Mouse (Mus musculus): ENCODE data around the gene Hivep3. TPM values are rescaled to one million over a fixed set of nuclear protein-coding genes. Genes with fewer than 3 reads are reported as not detected.

Hivep3 gene
- polyA plus RNA-seq, 1 experiment from 2014 or later = 9.7 TPM

DNA sequence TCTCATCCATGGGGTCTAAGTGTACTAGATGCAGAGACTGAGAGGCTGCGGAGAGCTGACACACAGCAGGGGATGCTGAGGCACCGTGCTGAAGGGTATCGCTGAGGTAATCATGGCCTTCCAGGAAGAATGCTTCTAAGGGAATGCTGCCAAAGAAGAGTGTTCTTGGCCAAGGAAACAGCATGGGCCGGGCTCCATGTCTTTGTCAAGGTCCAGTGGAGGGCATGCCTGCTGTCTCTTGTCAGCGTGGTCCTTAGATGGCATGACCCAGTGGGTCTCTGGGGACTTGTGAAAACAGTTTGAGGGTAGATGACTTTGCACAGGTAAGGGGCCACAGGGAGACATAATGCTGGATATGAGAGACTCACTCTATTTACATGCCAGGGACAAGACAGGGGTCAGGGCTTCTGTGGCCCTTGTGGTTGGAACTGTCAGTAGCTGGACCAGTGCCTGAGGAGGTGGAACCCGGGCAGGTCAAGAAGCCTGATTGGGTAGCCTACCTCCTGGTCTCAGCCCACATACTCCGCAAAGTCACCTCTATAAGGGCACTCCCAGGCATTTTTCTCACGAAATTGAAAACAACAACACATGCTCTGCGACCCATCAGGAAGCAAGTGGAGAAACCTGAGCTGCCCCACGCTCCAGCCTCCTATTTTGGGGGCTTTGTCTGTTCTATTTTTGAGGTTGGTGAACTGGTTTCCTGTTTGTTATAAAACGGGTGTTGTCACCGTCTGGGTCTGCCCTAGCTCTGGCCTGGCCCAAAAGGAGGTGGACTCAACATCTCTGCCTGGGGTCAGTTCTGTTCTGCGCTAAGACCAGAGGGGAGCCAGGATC, 177.7 kb downstream of the Hivep3 start:
- no peak overlapping the region for H3K4me3 ChIP-seq (ENCODE audit: inconsistent target)
- H3K36me3 ChIP-seq (ENCODE audit: inconsistent target) = no peaks in the 10 kb centered on the region
- no peak overlapping the region for H3K27ac ChIP-seq
- 59% methylated on average over 13 of the region's 13 CpGs for WGBS (ENCODE audit: missing documents)
- no peaks in the 10 kb centered on the region for H3K79me2 ChIP-seq (ENCODE audit: inconsistent target)

DNA sequence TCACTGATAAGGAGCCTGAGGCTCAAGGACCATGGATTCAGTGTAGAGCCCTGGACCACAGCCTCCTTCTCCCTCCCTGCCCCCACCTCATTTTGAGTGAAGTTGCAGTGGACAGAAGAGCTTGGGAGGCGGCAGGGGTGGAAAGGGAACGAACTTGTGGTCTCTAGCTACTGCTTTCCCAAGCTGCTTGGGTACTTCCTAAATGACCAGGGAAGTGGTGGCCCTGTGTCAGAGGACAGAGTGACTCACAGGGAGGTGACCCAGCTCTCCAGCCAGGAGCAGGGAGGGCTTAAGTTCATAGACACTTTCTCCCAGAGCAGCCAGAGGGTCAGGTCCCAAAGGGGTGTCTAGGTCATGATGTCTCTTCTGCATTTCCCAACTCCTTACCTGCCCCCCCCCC, 178.6 kb downstream of the Hivep3 start:
- H3K27ac ChIP-seq = peak overlapping the region; percentile 28; the same call in 1 of the 2 replicates
- no peak overlapping the region for H3K4me3 ChIP-seq (ENCODE audit: inconsistent target)
- WGBS (ENCODE audit: missing documents) = 6% methylated on average over 2 of the region's 2 CpGs
- H3K79me2 ChIP-seq (ENCODE audit: inconsistent target) = no peaks in the 10 kb centered on the region
- H3K36me3 ChIP-seq (ENCODE audit: inconsistent target) = no peaks in the 10 kb centered on the region

DNA sequence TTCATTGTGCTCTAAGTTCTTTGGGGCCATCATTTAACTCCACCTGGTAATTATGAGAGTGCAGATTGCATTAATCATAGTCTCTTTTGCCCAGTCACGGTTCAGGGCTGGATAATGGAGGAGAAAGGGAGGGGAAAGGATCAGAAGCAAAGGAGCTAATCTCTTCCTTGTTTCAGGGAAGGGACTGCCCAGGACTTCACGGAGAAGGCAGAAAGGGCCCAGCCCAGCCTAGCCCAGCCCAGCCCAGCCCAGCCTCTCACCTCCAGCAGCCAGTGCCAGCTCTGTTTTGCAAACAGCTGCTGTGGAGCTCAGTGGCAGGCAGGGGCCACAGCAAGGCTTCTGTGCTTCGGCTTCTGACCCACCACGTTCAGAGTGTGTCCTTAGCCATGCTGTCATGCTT, 180.6 kb downstream of the Hivep3 start:
- H3K27ac ChIP-seq = no peak overlapping the region
- no peaks in the 10 kb centered on the region for H3K36me3 ChIP-seq (ENCODE audit: inconsistent target)
- no peaks in the 10 kb centered on the region for H3K79me2 ChIP-seq (ENCODE audit: inconsistent target)
- whole genome bisulfite sequencing (ENCODE audit: missing documents) = 81% methylated on average over 4 of the region's 4 CpGs
- H3K4me3 ChIP-seq (ENCODE audit: inconsistent target) = no peak overlapping the region

DNA sequence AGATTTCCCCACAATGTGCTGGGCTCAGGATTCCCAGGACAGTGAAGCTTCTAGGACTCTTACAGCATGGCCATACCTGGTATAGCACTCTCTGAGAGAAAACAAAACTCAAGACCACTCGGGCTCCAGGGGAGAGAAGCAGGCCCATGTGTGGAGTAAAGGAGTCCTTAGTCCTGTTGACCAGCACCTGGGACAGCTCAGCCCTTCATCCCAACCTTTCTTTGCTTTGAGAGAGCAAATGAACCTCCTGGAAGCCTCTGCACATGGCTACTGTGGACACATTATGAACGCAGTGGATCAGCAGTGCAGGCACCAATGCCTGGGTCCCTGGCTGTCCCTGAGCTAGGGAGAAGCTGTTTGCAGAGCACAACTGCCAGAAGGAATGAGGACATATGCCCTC, 181.5 kb downstream of the Hivep3 start:
- no peak overlapping the region for H3K27ac ChIP-seq
- 91% methylated on average over 2 of the region's 2 CpGs for WGBS (ENCODE audit: missing documents)
- no peak overlapping the region for H3K4me3 ChIP-seq (ENCODE audit: inconsistent target)
- no peaks in the 10 kb centered on the region for H3K79me2 ChIP-seq (ENCODE audit: inconsistent target)
- no peaks in the 10 kb centered on the region for H3K36me3 ChIP-seq (ENCODE audit: inconsistent target)

DNA sequence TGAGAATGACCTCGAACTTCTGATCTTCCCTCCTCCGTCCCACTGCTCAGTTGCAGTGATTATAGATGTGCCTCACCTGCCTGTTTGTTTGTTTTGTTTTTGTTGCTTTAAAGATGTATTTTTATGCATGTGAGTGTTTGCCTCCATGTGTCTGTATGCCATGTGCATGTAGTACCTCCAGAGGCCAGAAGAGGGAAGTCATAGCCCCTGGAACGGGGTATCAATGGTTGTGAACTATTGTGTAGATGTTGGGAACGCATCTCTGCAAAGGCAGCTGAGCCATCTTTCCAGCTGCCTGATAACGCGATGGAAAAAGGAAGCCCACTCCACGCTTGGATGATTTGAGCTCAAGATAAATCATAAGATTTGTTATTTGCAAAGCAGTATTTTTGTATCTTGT, 183.9 kb downstream of the Hivep3 start:
- H3K79me2 ChIP-seq (ENCODE audit: inconsistent target) = no peaks in the 10 kb centered on the region
- no peaks in the 10 kb centered on the region for H3K36me3 ChIP-seq (ENCODE audit: inconsistent target)
- WGBS (ENCODE audit: missing documents) = 86% methylated on average over 7 of the region's 7 CpGs
- no peak overlapping the region for H3K4me3 ChIP-seq (ENCODE audit: inconsistent target)
- H3K27ac ChIP-seq = no peak overlapping the region

DNA sequence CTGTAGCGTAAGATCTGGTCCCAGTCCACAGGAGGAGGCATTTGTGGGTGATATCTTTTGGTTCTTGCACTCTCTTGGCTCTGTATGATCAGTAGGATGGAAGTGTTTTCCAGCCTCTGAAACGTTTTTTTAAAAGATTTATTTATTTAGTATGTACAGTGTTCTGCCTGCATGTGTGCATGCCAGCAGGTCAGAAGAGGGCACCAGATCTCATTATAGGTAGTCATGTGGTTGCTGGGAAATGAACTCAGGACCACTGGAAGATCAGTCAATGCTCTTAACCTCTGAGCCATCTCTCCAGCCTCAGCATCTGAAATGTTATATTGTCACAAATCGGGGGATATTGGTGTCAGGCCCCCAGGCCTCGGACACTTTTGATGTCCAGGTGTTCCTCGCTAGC, 185.8 kb downstream of the Hivep3 start:
- Histone ChIP-seq H3K36me3 (ENCODE audit: inconsistent target) (no peaks in the 10 kb centered on the region), H3K27ac (no peak overlapping the region), H3K4me3 (ENCODE audit: inconsistent target) (no peak overlapping the region), H3K79me2 (ENCODE audit: inconsistent target) (no peaks in the 10 kb centered on the region)
- WGBS (ENCODE audit: missing documents) = 82% methylated on average over 5 of the region's 5 CpGs

DNA sequence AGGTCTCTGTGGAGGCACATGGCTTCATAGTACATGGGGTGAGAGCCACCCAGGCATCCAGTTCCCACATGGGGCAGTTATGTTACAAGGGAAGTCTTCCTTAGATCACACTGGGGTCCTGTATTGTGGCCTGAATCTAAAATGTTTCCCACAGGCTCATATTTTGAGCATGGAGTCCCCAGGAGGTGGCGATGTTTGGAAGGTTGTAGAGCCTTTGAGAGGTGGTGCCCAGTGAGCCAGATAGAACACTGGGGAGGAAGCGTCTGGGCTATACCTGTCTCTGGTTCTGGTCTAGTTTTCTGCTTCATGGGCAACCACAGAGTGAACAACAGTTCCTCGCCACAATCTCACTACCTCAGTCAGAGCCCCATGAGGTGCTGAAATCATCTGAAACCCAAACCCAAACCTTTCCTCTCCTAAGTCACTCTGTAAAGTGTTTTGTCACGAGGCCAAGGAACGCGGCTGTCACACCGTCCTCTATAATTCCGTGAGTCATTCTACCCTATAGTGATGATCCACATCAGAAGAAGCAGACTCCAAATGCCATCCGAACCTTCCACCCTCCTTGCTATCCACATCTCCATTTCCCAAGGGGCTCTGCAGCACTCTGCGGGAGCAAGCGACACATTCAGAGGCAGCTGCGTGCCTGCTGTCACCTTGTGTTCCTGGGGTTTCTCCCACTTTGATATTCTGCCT, 187.6 kb downstream of the Hivep3 start:
- WGBS (ENCODE audit: missing documents) = 93% methylated on average over 12 of the region's 12 CpGs
- Histone ChIP-seq H3K4me3 (ENCODE audit: inconsistent target) (no peak overlapping the region), H3K36me3 (ENCODE audit: inconsistent target) (no peaks in the 10 kb centered on the region), H3K27ac (no peak overlapping the region), H3K79me2 (ENCODE audit: inconsistent target) (no peaks in the 10 kb centered on the region)

DNA sequence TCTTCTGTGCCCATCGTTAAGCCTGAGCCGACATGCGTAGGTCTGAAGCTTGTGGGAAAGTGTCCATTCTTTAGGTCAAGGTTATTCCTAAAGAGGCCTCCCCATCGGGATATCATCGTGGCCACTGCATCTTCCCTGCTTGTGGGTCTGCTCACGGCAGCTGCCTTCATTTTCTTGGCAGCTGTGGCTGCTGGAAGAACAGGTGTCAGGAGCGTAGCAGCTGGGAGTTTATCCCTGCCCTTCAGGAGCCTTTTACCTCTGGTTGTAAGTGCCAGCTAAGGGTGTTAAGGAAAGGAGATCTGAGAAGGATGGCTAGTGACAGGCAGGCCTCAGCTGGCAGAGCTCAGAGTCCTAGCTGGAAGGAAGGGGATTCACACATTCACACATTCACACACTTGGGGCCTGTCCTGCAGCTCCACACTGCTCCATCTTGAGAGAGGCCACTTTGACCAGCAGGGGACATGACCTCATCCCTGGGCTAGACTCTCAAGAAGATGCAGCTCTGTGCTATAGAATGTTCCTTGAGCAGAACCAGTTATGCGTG, 188.2 kb downstream of the Hivep3 start:
- no peaks in the 10 kb centered on the region for H3K36me3 ChIP-seq (ENCODE audit: inconsistent target)
- no peak overlapping the region for H3K4me3 ChIP-seq (ENCODE audit: inconsistent target)
- no peaks in the 10 kb centered on the region for H3K79me2 ChIP-seq (ENCODE audit: inconsistent target)
- 91% methylated on average over 8 of the region's 8 CpGs for WGBS (ENCODE audit: missing documents)
- no peak overlapping the region for H3K27ac ChIP-seq

DNA sequence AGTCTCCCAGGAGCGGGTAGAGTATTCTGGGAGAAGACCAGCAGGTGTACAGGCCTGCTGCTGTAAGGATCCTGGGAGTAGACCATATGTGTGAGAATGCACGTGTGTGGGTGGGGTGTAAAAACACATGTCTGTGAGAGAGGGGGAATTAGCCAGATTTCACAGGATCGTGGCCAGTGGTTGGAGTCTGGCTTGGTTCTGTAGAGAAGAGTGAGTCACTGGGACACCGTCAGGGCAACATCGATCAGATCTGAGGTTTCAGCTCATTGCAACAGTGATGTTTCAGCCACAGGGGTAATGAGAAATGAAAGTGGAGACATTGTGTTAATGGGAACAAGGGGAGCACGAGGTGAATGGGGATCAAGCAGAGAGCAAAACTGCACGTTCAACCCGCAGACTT, 189.4 kb downstream of the Hivep3 start:
- Histone ChIP-seq H3K27ac (no peak overlapping the region), H3K36me3 (ENCODE audit: inconsistent target) (no peaks in the 10 kb centered on the region), H3K4me3 (ENCODE audit: inconsistent target) (no peak overlapping the region), H3K79me2 (ENCODE audit: inconsistent target) (no peaks in the 10 kb centered on the region)
- WGBS (ENCODE audit: missing documents) = 34% methylated on average over 8 of the region's 8 CpGs

DNA sequence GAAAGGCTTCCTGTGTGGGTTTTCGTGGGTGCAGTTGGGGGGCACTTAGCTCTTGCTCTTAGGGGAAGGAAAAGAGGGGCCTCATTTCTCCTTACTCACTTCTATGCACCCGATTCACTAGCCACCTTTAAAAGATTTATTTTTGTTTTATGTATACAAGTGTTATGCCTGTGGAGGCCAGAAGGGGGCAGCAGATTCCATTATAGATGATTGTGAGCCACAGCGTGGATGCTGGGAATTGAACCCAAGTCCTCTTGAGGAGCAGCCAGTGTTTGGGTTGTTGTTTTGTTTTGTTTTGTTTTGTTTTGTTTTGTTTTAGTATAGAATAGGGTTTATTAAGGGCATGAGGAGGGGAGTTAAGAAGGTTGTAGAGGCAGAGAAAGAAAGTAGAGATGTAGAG, 189.8 kb downstream of the Hivep3 start:
- 73% methylated on average over 3 of the region's 3 CpGs for WGBS (ENCODE audit: missing documents)
- Histone ChIP-seq H3K4me3 (ENCODE audit: inconsistent target) (no peak overlapping the region), H3K27ac (no peak overlapping the region)

DNA sequence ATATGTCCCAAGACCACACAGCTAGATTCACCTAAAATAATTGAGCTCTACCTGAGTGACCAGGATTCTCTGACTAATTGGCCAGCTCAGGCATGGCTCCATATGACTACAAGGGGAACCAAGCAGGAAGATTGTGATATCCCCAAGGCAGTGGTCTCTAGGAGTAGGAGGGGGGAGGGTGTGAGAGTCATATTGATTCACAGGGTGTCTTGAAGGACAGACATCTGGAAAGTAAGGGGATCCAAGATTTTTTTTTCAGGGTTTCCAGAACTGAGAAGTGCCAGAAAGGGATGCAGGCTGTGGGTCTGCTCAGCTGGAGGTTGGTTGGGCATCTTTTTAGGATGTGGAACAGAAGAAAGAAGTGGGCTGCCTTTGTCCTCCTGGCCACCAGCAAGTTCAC, 191.5 kb downstream of the Hivep3 start:
- H3K4me3 ChIP-seq (ENCODE audit: inconsistent target) = no peak overlapping the region
- no peaks in the 10 kb centered on the region for H3K36me3 ChIP-seq (ENCODE audit: inconsistent target)
- no peak overlapping the region for H3K27ac ChIP-seq
- H3K79me2 ChIP-seq (ENCODE audit: inconsistent target) = no peaks in the 10 kb centered on the region

More for the DNA sequence above, 189.8 kb downstream of the Hivep3 start:
- Histone ChIP-seq H3K79me2 (ENCODE audit: inconsistent target) (no peaks in the 10 kb centered on the region), H3K36me3 (ENCODE audit: inconsistent target) (no peaks in the 10 kb centered on the region)

DNA sequence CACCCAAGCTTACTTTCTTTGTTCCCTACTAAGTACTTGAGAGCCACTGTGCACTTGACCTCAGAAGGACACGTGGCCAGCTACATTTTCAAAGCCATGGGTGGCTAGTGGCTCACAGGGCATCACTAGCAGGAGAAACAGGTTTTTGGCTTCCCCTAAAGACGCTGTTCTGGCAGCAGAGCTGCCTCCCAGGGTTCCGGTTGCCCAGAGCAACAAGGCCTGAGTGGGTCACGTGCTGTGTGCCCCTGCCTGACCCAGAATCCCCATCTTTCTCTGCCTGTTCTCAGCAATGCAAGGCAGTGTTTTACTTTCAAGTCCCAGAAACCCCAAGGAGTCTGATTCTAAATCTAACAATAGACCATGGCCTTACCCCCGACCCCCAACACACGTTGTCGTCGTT, 198.3 kb downstream of the Hivep3 start:
- Histone ChIP-seq H3K79me2 (ENCODE audit: inconsistent target) (no peaks in the 10 kb centered on the region), H3K4me3 (ENCODE audit: inconsistent target) (no peak overlapping the region), H3K27ac (no peak overlapping the region), H3K36me3 (ENCODE audit: inconsistent target) (no peaks in the 10 kb centered on the region)
- WGBS (ENCODE audit: missing documents) = 90% methylated on average over 8 of the region's 8 CpGs

DNA sequence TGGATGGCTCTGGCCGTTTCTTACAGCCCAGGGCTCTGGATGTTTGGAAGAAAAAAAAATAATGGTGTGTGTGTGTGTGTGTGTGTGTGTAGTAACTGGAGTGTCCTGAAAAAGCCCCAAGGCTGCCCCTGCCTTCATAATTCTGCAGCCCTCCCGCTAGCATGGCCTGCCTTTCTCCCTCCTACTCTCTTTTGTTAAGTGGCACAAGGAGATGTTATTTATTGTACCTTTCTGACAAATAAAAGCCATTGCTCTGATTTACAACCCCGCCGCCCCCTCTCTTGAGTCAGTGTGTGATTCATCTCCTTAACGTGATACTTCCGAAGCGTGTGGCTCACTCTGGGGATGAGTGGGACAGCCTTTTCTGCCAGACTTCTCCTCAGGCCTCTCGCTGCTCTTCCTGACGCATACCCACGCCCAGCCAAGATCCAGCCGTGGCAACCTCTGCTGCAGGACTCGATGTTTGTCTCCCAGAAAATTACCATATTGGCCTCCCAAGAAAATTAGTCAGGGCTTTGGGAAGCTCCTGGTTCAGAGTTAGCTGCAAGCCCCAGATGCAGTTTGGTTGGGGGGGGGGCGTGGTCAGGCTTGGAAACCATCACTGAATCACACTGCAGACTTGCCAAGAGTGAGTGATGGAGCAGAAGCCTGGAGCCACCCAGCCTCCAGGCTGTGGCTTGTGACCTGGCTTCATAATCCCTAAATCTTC, 199.1 kb downstream of the Hivep3 start:
- no peaks in the 10 kb centered on the region for H3K36me3 ChIP-seq (ENCODE audit: inconsistent target)
- no peak overlapping the region for H3K27ac ChIP-seq
- WGBS (ENCODE audit: missing documents) = 90% methylated on average over 13 of the region's 13 CpGs
- no peaks in the 10 kb centered on the region for H3K79me2 ChIP-seq (ENCODE audit: inconsistent target)
- no peak overlapping the region for H3K4me3 ChIP-seq (ENCODE audit: inconsistent target)

DNA sequence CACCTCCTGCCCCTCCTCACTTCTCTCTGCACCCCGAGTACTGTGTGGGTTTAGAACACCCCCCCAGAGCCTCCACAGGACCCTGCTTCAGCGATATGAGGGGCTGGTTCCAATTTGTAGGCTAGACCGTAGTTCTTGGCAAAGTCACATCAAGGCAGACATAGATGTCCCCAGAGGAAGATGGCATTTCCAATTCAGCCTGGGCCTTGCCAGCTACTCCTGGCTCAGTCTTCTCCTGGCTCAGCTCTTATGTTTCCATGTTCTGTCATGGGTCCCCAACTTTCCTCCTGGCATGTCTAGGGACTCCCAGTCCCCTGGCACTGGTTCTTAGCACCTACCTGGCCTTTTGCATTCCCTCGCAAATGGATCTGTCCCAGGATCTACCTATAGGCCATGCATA, 201.3 kb downstream of the Hivep3 start:
- 88% methylated on average over 4 of the region's 4 CpGs for WGBS (ENCODE audit: missing documents)
- Histone ChIP-seq H3K4me3 (ENCODE audit: inconsistent target) (no peak overlapping the region), H3K79me2 (ENCODE audit: inconsistent target) (no peaks in the 10 kb centered on the region), H3K36me3 (ENCODE audit: inconsistent target) (no peaks in the 10 kb centered on the region), H3K27ac (no peak overlapping the region)

DNA sequence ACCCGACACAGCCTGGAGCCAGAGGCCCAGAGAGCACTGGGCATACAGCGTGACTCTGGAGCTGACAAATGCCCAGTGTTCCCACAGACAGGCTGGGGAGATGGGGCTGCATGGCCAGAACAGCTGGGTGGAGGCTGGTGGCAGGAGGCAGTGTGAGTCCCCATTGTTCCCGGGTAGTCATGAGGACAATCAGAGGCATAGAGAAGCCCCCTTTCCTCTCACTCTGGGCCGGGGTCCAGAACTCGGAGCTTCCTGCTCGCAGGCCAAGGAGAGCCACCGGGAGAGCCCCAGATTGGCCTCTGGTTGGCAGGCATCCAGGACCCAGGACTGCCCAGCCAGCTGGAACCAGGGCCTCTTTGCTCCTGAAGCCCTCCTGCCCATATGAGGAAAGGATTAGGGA, 204.3 kb downstream of the Hivep3 start:
- H3K27ac ChIP-seq = no peak overlapping the region
- no peak overlapping the region for H3K4me3 ChIP-seq (ENCODE audit: inconsistent target)
- 89% methylated on average over 7 of the region's 7 CpGs for WGBS (ENCODE audit: missing documents)

More for the DNA sequence above, 204.3 kb downstream of the Hivep3 start:
- H3K36me3 ChIP-seq (ENCODE audit: inconsistent target) = no peaks in the 10 kb centered on the region
- H3K79me2 ChIP-seq (ENCODE audit: inconsistent target) = no peaks in the 10 kb centered on the region

All from macrophage (primary cell).